Mouse (Mus musculus) layer of hippocampus, adult 9-11 months (tissue): ENCODE measurements around the gene Atxn7l3.
"Not testable (repeated sequence)": the region's sequence is repeated elsewhere in the genome, so short reads cannot be mapped to it uniquely, and the experiment has no call there.

Source experiments
- DNase-seq: peaks from one replicate; pipeline ENCODE4 v3.0.0; 2022

Gene Atxn7l3

DNA sequence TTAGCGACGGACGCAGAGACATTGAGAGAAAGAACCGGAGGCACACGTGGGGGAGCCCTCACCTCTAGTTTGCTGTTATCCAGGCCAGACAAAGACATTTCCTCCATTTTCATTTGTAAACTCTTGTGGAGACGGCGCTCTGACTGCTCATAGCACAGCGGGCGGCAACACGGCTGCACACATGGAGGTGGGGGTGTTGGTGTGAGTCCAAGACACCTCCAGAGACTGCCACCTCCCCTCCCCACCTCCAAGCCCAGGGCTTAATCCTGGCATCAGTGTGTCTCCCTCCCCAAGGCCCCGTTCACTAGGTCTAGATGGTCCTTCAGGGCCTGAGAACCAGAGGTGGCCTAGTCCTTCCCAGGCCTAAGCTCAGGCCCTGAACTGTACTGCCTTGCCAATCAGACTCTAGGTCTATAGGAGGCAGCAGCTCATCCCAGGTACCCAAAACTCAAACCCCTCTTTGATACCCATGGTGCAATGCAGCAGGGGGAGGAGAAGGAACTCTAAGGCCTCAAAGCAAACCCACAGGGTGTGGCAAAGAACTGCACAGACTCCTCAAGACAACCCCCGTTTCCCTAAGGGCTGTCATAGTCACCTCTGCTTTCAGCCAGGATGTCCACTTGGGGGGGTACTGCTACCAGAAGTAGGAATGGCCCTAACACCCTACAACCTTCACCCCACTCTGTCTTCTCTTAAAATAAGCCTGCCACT is 1.4 kb downstream of the Atxn7l3 start:
- no peak for DNase-seq

DNA sequence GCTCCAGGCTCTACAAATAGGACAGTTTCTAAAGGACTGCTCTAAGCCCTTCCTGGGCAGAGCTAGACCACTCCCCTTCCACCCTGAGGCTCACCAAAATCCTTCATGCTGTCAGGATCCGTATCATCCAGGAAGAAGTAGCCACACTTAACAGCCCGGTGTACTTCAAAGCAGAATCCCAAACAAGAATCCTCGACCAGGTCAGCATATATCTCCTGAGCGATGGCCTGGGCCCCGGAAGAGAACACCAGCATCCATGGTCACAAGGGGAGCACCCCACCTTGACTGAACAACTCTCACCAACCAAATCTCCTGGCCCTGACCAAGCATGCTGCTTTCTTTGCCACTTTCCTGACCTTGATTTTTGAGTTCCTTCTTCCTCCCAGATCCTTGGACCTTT is 2.0 kb downstream of the Atxn7l3 start:
- DNase-seq: no peak

DNA sequence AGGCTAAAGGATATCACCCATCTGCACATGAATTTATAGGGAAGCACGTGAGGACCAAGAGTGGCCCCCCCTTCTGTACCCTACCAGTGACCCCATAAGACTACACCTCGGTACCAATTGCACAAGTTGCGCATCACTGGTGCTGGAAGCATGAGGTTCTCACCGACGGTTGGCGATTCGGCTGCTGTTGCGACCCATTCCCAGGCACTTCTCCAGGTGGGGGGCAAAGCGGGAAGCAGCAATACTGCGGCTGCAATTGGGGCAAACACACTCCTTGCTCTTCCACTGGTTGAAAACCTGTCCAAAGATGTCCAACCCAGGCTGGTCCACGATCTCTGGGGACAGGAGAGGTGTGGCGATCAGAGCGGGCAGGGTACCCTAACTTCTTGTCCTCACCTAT is 2.5 kb downstream of the Atxn7l3 start:
- DNase-seq: no peak

DNA sequence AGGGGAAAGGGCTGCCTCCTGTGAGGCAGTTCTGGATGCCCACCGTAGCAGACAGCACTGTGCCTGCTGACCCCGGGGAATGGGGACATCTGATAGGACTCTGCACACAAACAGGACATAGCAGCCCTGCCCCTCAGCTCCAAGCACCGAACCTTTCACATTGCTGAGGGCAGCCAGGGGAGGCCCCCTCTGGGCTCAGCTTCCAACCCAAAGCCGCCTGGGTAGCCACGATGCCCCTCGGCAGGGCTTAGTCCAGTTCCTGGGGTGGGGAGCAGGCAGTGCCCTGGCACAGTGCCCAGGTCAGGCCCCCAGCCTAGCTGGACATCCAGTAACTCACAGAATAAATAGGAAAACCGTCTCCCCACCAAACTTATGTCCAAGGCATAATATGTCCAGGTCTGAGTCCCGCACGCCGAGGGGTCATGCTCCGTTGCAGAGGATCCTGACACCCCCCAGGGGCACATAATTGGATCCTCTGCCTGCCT is 5.3 kb downstream of the Atxn7l3 start:
- no peak for DNase-seq

DNA sequence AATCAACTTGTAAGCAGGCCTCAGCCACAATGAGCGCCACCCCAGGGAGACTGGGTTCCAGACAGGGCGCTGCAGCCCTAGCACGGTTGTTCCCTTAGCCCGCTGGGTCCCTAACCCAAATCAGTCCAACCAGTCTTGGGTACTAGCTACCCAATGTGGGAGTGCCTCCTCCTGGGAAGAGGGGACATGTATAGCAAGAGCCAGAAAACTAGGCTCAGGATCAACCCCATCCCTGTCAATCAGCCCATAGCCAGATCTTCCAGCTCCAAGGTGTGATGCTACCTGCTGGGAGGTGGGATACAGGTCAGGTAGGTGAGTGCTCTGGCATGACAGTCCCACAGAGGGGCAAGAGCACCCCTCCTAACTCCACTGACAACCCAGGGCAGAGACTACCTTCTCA is 6.3 kb downstream of the Atxn7l3 start:
- no peak for DNase-seq

DNA sequence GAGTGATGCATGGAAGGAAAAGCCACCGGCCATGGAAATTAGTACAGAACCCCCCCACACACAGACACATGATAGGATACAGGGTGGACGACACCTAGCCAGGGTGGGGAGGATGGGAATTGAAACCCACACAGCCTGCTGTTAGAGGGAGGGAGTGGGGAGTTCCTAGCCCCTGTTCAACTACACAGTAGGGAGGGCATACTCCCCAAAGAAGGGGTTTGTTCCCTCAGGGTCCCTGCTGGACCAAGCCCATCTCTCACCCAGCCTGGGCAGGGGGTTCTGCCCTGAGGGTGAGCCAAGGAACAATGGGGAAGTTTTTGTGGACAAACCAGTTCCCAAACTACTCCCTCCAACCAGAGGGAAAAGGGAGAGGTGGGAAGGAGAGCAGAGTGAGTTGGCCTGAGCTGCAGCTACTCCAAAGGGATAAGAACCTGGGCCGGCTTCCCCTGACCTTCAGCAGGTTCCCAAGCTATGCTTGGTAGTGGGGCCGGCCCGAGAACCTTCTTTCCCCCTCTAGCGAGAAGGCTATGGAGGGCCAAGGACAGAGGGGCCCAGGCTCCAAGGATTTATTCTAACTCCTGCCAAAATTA is 6.8 kb downstream of the Atxn7l3 start:
- no peak for DNase-seq

DNA sequence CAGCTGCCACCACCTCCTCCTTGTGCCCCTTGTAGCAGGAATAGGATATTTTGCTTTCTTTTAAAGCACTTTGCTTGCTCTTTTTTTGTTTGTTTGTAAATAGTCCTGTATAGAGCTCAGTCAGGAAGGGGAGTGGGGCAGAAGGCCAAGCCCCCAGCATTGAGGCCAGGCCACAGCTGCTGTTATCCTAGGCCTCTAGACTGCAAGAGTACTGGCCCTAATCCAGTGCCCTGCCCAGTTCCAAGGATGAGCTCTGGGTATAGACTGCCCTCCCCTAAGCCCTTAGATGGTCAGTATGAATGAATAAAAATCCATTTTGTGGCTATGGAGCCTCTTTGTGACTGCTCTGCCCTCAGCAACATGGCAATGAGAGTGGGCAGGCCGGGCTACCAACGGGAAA is 7.5 kb downstream of the Atxn7l3 start:
- no peak for DNase-seq

DNA sequence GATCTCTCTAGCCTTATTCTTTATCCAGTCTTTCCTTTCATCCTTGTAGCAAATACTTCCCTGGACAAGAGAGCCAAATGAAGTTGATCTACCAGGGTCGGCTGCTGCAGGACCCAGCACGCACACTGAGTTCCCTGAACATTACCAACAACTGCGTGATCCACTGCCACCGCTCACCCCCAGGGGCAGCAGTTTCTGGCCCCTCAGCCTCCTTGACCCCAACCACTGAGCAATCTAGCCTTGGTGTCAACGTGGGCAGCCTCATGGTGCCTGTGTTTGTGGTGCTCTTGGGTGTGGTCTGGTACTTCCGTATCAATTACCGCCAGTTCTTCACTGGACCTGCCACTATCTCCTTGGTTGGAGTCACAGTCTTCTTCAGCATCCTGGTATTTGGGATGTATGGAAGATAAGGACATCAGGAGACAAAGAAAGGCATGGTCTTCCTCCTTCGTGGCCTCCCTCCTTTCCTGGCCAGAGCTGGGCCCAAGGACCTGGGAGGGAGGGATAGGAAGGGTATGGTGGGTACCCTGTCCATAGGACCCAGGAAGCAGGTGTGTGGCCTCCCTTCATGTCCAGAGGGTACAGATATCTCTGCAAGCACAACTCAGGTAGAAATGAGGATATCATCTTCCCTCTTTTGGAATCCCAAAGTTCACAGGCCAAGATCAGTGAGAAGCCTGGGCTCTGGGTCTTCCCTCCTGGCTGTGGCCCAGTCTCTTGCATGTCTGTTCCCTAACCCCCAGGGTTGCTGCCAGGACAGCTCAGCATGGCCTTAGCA is 8.2 kb downstream of the Atxn7l3 start:
- DNase-seq: no peak

DNA sequence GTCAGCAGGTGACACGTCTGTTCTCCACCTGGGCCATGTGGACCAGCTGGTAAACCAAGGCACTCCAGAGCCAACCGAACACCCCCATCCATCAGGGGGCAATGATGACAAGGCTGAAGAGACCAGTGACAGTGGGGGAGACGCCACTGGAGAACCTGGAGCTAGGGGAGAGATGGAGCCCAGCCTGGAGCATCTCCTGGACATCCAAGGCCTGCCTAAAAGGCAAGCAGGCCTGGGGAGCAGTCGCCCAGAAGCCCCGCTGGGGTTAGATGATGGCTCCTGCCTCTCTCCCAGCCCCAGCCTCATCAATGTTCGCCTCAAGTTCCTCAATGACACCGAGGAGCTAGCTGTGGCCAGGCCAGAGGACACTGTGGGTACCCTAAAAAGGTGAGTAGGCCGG is 8.9 kb downstream of the Atxn7l3 start:
- DNase-seq: no peak

DNA sequence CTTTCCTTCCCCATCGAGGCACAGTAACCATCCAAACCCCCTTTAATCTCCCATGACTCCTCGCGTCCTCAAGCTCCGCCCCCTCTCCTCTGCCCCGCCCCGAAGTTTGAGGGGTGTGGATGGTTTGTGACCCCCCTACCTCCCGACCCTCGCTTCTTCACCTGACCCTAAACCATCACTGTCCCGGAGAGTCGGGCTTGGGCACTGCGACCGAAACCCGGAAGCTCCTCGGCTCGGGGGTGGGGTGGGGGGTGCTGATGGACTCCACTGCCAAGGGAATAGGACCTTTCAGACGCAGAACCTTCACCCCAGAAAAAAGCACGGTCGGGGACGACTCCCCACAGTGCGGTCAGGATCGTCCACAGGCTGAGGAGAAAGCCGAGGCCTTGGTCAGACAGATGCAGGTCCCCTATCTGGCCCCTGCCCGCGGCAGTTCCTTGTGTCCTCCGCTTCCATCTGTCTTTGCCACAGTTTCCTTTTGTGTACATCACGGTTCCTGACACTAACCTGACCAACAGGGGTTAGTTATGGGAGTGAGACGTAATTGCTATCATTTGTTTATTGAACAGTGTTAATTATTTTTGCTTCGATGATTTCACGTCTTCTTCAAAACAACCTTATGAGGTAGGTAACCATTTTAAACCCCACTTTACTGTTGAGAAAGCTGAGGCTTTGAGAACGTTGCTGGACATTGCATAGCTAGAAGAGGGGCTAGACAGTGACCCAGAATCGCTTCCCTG is 11.2 kb downstream of the Atxn7l3 start:
- no peak for DNase-seq

DNA sequence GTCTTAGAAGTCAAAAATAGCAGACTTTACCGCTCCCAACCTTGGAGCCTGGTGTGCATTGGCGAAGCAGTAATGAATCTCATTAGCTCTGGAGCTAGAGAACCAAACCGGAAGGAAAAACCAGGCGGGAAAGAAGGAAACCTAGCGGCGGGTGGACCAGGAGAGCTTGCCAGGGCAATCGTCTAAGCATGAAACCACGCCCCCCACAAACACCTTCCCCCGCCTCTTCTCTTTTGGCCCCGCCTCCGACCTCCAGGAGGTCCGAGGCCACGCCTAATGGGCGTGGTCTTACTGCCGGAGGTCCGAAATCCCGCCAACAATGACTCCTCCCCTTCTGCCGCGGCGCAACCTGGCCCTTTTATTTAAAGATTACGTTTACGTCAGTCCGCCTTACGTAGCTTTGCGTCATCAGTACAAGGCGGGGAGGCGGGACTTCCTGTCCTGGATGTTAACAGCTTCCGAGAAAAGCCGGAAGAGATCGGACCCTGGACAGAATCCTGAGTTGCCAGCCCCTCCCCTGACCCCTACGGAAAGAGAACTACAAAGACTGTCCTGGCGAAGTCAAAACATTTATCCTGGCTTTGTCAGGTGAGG is 11.8 kb downstream of the Atxn7l3 start, which contains the start of gene Tmub2:
TSS of gene Tmub2 (plus strand) at position 431 of the 594 bp plus-strand sequence.
- DNase-seq: peak; percentile 98

DNA sequence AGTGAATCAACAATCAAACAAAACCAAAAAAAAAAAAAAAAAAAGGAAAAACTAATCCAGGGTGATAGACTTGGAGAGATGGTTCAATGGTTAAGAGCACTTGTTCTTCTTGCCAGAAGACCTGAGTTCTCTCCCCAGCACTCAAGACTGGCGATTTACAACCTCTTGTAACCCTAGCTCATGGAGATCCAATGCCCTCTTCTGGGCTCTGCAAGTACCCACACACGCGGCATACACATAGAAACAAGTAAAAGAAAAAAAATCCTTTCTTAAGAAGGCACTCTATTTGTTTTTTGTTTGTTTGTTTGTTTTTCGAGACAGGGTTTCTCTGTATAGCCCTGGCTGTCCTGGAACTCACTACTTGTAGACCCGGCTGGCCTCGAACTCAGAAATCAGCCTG is 12.5 kb downstream of the Atxn7l3 start:
- DNase-seq: no peak

DNA sequence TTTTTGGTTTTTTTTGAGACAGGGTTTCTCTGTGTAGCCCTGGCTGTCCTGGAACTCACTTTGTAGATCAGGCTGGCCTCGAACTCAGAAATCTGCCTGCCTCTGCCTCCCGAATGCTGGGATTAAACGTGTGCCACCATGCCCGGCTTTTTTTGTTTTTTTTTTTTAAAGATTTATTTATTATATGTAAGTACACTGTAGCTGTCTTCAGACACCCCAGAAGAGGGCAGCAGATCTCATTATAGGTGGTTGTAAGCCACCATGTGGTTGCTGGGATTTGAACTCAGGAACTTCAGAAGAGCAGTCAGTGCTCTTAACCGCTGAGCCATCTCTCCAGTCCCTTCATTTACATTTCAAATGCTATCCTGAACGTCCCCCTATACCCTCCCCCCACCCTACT is 16.2 kb downstream of the Atxn7l3 start:
- not testable (repeated sequence) for DNase-seq

DNA sequence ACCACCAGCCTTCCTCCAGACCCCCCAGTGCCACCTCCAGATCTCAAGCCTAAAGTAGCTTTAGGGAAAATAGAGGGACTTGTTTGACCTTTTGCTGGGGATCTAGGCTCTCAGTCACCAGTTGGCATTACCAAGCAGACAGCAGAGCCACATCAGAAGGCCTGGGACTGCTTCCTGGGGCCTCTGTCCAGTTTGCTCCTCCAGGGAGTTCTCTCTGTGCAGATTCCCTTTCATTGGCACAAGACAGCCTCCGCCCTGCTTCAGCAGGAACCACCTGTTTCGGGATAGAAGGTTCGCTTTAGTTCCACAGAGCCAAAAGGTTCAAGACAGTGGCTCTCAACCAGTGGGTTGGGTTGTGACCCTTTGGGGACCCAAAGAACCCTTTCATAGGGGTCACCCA is 16.8 kb downstream of the Atxn7l3 start:
- no peak for DNase-seq

DNA sequence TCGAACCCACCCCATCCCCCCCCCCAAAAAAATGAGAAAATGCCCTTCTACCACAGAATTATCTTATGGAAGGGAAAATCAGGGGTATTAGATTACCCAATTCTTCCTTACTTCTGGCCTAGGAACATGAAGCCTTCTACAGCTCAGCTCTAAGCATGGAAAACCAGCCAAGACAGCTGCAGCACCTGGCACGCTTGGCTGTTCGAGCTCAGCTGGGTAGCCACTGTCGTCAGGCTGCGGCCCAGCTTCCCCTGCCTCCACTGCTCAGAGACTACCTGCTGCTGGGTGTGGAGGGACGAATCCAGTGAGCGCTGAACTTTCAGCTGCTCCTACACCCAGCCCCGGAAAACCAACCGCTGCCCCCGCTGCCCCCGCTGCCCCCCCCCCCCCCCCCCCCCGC is 18.7 kb downstream of the Atxn7l3 start:
- no peak for DNase-seq

DNA sequence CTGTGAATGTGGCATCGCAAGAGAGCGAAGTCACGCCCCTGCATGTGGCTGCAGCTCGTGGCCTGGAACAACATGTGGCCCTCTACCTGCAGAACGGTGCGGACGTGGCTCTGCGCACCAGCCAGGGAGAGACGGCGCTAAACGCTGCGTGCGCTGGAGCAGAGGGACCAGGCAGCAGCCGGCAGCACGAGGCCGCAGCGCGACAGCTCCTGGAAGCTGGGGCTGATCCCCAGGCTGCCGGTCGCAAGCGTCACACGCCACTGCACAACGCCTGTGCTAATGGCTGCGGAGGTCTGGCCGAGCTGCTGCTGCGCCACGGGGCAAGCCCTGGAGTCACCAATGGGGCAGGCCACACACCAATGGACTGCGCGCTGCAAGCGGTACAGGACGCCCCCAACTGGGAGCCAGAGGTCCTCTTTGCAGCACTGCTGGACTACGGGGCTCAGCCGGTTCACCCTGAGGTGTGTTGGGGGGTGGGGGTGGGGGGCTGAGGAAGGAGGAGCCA is 20.0 kb downstream of the Atxn7l3 start:
- no peak for DNase-seq

DNA sequence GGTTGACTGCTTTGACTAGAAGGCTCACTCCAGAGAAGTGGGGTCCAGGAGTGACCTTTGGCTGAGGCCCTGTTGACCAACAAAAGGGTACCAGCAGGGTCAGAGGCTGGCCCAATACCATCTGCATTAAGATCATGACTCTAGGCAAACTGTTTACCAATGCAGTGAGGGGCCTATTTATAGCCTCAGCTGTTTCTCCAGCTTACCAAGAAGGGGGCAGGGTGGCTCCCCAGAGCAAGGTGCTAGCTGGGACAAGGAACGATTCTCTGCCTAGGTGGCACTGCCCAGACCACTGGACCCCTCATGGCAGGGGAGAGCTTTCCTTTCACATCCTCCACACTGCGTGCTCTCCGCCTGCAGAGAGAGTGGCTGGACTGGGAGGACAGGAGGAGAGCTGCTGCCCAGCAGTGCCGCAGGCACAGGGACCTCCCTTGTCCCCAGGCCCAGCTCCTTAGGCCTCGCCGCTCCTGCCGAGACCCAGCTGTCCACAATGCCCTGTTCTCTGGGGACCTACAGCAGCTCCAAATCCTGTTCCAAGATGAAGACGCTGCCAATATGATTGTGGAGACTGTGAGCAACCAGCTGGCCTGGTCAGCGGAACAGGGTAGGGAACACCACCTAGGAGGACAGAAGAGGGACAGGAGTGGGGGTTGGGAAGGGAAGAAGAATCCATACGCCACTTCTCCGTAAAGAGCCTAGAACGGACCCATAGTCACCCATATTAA is 27.7 kb downstream of the Atxn7l3 start, which contains the start of gene Asb16:
TSS of gene Asb16 (plus strand) at position 224 of the 725 bp plus-strand sequence.
- no peak for DNase-seq

DNA sequence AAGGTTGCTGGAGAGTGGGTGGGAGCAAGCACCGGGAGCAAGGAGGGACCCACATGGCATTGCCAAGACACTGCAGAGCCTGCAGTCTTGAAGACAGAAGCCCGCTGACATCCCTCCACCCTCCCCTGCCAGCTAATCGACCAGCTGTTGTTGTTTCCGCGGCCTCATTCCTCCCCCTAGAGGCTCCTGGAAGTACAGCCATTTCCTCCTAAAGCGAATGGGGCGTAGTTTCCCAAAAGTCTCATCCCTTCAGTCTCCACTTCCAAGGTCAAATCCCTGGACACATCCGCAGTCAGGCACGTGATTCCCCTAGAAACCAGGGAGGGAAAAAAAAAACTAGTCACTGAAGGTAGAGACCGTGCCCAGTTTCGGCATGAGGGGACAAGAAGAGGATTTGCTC is 29.0 kb downstream of the Atxn7l3 start:
- peak; percentile 68 for DNase-seq

DNA sequence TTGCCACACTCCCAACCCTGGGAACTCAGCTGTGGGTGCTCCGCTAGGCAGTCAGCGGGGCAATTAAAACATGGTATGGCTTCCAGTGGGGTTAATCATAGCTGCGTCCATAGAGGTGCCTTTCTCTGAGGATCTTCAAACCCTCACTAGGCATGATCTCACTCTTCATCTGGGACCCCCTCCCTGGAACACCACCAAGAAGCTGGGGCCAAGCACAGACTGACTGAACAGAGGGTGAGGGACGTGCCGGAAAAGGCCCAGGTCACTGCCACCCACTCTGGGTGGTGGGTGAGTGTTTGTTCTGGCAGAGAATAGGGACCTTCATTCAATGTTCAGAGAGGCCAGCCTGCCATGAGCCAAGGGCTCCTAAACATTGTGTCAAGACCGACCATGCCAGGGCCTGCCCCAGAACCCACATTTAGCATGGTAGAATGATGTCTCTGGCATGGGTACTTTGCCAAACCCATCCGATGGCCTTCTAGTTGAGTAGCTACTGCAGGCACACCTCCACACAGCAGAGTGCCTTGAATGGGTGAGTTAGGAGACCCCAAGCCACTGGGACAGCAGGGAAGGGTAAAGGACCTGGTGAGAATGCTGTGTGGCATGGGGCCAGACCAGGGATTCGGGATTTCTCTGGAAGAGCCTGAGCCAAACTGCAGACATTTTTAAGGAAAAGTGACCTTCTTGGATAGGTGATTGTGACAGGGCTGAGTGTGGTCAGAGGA is 29.6 kb downstream of the Atxn7l3 start:
- DNase-seq: no peak

DNA sequence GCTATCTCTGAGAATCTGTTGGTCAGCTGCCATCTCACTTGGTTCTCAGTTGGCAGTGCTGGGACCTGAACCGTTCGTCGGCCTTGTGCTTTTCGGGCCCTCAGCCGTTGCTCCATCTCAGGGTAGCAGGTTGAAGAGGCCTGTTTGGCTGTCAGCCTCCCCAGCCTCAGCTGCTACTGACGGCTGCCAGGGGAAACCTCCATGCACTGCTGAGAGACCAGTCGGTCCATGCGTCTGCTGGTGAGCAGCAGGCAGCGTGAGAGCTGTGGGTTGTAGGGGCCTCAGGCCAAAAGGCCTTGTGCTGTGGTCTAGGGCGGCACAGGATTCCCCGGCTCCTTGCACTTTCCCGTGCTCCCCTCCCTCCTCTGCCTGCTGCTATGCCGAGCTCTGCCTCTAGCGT is 30.6 kb downstream of the Atxn7l3 start:
- no peak for DNase-seq

DNA sequence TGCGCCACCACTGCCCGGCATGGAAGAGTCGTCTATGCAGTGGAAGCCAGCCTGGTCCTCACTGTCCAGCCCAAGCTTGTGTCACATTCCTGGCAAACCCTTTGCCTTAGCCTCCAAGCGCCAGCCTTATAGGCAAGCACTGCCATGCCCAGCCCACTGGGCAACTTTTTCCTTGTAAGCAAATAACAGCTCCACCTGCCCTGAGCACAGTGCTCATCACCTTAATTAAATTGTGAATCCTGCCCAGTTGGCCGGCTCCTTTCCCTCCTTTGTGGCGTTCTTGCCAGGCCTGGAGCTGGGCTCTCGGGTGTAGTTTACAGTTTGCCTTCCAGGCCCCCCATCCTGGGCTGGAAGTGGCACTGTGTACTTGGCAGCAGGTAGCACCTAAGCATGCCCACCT is 33.2 kb downstream of the Atxn7l3 start:
- no peak for DNase-seq
